Comparison of ENCODE assay signal across 11 mouse cellular contexts in the genomic region with DNA sequence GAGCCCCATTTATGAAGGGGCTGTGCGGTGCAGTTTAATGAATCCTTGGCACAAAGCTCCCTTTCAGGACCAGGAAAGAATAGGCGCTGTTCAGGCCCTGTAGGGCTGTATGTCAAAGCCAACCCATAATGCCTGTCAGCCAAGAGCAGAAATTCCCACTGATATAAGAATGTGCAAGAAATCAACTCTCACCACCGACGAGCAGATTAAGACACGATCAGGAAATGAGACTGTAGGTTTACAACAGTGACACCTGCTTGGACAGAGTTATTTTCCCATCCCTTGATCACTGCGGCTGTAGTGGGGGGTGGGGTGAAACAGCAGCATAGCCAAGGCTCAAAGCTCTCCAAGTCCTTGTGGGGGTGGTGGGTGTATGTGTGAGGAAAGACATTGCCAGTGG. TPM values are rescaled to one million over a fixed set of nuclear protein-coding genes. Genes with fewer than 3 reads are reported as not detected.
A peak's percentile ranks its signal among the peaks of the same experiment; 100 is the strongest.
DNase-seq lines count a peak whose midpoint lies in the region; ATAC-seq and TF ChIP-seq lines count a peak whose summit lies in the region.
"Had no signal": no experiment of that assay in that cellular context is flagged by ENCODE, and none has a peak within 500 bp of the region (broad histone marks: within the 10 kb centered on the region; RNA-seq: fewer than 3 reads in every experiment).

No protein-coding gene starts in this region.

- 23% methylated on average over 6 of the region's 6 CpGs for WGBS in embryonic facial prominence, embryonic 14.5 days
- WGBS in hindbrain, postnatal 0 days, result 13% methylated on average over 6 of the region's 6 CpGs
- 6% methylated on average over 6 of the region's 6 CpGs for WGBS in midbrain, embryonic 16.5 days

- no peak overlapping the region for H3K9ac ChIP-seq in embryonic facial prominence, embryonic 14.5 days (ENCODE audit: low read depth, low read length)
- no peak overlapping the region for H3K9ac ChIP-seq in hindbrain, postnatal 0 days (replicated peaks; ENCODE audit: low read length)
- H3K9ac ChIP-seq in midbrain, embryonic 16.5 days (ENCODE audit: low read depth, low read length), result 0 out of 2 replicates have a peak overlapping the region, but pooled peaks have one; percentile 20

- no peak overlapping the region for H3K4me2 ChIP-seq in embryonic facial prominence, embryonic 14.5 days (ENCODE audit: low read depth, low read length)
- H3K4me2 ChIP-seq in hindbrain, postnatal 0 days (ENCODE audit: low read depth, low read length), result no peak overlapping the region
- no peak overlapping the region; the same call in 1 of the 2 replicates for H3K4me2 ChIP-seq in midbrain, embryonic 16.5 days (ENCODE audit: low read length)

- H3K36me3 ChIP-seq in embryonic facial prominence, embryonic 14.5 days (ENCODE audit: control insufficient read depth, insufficient read depth, low read length), result no peaks in the 10 kb centered on the region
- no peaks in the 10 kb centered on the region for H3K36me3 ChIP-seq in hindbrain, postnatal 0 days (ENCODE audit: insufficient read depth, low read length)
- H3K36me3 ChIP-seq in midbrain, embryonic 16.5 days (ENCODE audit: control insufficient read depth, insufficient read depth, low read length), result no peaks in the 10 kb centered on the region

- no peak for TF ChIP-seq CTCF in hindbrain, postnatal 0 days (IDR thresholded peaks at IDR 0.05; ENCODE audit: low read depth)

- no peaks in the 10 kb centered on the region for H3K4me1 ChIP-seq in embryonic facial prominence, embryonic 14.5 days (ENCODE audit: control insufficient read depth, insufficient read depth, low read length)
- H3K4me1 ChIP-seq in hindbrain, postnatal 0 days (ENCODE audit: insufficient read depth, low read length), result no peaks in the 10 kb centered on the region
- peaks cover 10% of the 10 kb centered on the region for H3K4me1 ChIP-seq in midbrain, embryonic 16.5 days (ENCODE audit: control insufficient read depth, insufficient read depth, low read length)

- peak; percentile 8 for DNase-seq in cerebellum, adult 11-12 months
- no peak for DNase-seq in cerebellum, adult 8-10 months
- DNase-seq in embryonic facial prominence, embryonic 14.5 days (ENCODE audit: low spot score), result peak; percentile 53
- peak; percentile 75 for DNase-seq in hindbrain, postnatal 0 days (ENCODE audit: low spot score)
- no peak for DNase-seq in adrenal gland, postnatal 36 days
- no peak for DNase-seq in heart, postnatal 36 days
- no peak for DNase-seq in kidney, adult 11 months
- DNase-seq: kidney, postnatal 10 days; thymus, postnatal 4 days had no signal

- ATAC-seq in embryonic facial prominence, embryonic 14.5 days (ENCODE audit: low read depth), result peak; percentile 79; the same call in 1 of the 2 replicates
- ATAC-seq in hindbrain, postnatal 0 days, result peak; percentile 97
- ATAC-seq in midbrain, embryonic 16.5 days, result peak; percentile 96
- ATAC-seq: Patski had no signal

- intact Hi-C loops in heart, postnatal 36 days (cut with DNase I), result no loop called here

- H3K27ac ChIP-seq in embryonic facial prominence, embryonic 14.5 days (replicated peaks; ENCODE audit: low read depth, low read length), result no peak overlapping the region
- peak overlapping the region; percentile 67 for H3K27ac ChIP-seq in hindbrain, postnatal 0 days
- H3K27ac ChIP-seq in midbrain, embryonic 16.5 days (ENCODE audit: low read length), result peak overlapping the region; percentile 42; the same call in 1 of the 2 replicates

- no peak overlapping the region for H3K4me3 ChIP-seq in embryonic facial prominence, embryonic 14.5 days (ENCODE audit: low read depth, low read length)
- H3K4me3 ChIP-seq in hindbrain, postnatal 0 days (ENCODE audit: low read length), result no peak overlapping the region
- no peak overlapping the region for H3K4me3 ChIP-seq in midbrain, embryonic 16.5 days (ENCODE audit: low read depth, low read length)

- no peaks in the 10 kb centered on the region for H3K9me3 ChIP-seq in embryonic facial prominence, embryonic 14.5 days (ENCODE audit: control insufficient read depth, low read length)
- H3K9me3 ChIP-seq in hindbrain, postnatal 0 days (ENCODE audit: low read length), result no peaks in the 10 kb centered on the region
- 0 out of 2 replicates have a peak, but pooled peaks cover 3% of the 10 kb centered on the region for H3K9me3 ChIP-seq in midbrain, embryonic 16.5 days (replicated peaks; ENCODE audit: control insufficient read depth, low read length, poor library complexity, severe bottlenecking)

- H3K27me3 ChIP-seq in embryonic facial prominence, embryonic 14.5 days (replicated peaks; ENCODE audit: control insufficient read depth, insufficient read depth, low read length), result no peaks in the 10 kb centered on the region
- H3K27me3 ChIP-seq in hindbrain, postnatal 0 days (ENCODE audit: insufficient read depth, low read length), result no peaks in the 10 kb centered on the region
- no peaks in the 10 kb centered on the region for H3K27me3 ChIP-seq in midbrain, embryonic 16.5 days (ENCODE audit: control insufficient read depth, insufficient read depth, low read depth, low read length)
- H3K27me3 ChIP-seq: Patski had no signal

RNA-seq across cellular contexts. Expression of a gene that starts 17.5 kb away (rescaled TPM):
- polyA plus RNA-seq in embryonic facial prominence, embryonic 14.5 days (2014; fragmentation: Nextera tagmentation; extraction: Ambion mirVana), result 4.9 and 5.6 TPM in 2 replicates
- total RNA-seq in hindbrain, postnatal 0 days (2014; rRNA removed), result 98.9 and 107 TPM in 2 replicates
- 55.2 and 59.5 TPM in 2 replicates for polyA plus RNA-seq in hindbrain, postnatal 0 days (2015; fragmentation: Nextera tagmentation; extraction: Ambion mirVana)
- polyA plus RNA-seq in midbrain, embryonic 16.5 days (2015; fragmentation: Nextera tagmentation; extraction: Ambion mirVana), result 28.0 and 33.6 TPM in 2 replicates
- total RNA-seq in adrenal gland, postnatal 36 days (2021), result 1 to 10 TPM; 3.0 to 3.9 TPM
- total RNA-seq in heart, postnatal 36 days (2021), result 1 to 10 TPM; 4.9 to 6.8 TPM
- polyA plus RNA-seq: Patski had no signal

Comparison
In these comparisons a context has a peak if more than half of its experiments do, and no peak if none do; other contexts are left out.
1. DNase-seq: peak in cerebellum, adult 11-12 months (single experiment), embryonic facial prominence, embryonic 14.5 days (single experiment) and hindbrain, postnatal 0 days (single experiment); none in cerebellum, adult 8-10 months (single experiment), adrenal gland, postnatal 36 days (0 of 2), heart, postnatal 36 days (0 of 2) and kidney, adult 11 months (single experiment).
2. RNA of a gene that starts 17.5 kb away (total RNA-seq): 98.9 to 107 TPM in hindbrain, postnatal 0 days; 4.9 to 6.8 TPM in heart, postnatal 36 days and 3.0 to 3.9 TPM in adrenal gland, postnatal 36 days; every median in the first group is over 10 times any median in the second.
3. Peak in every context shown above with its lines, with median percentiles within 50 percentile points of each other: ATAC-seq.